Mouse (Mus musculus): ENCODE results near the gene Spef1.

DNA sequence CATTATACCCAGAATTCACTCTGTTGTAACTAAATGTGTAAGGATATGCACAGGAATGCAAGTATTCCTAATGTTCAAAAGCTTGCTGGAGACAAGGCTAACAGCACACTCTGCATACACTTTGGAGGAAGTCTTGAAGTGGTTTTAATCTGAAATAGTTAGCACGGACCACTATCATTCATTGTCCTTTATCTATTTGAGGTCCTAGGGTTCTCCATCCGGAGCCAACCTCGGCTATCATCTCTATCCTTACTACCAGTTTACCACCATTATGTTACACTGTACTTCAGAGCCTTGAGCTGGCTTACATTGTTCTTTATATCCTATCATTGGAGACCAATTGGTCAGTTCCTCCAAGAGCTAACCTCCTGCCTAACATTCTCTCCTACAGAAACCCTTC lies 40.2 kb upstream of the Spef1 start:
- no peak for TF ChIP-seq POLR2A (IDR thresholded peaks at IDR 0.05; ENCODE audit: low read depth, low read length)
- TF ChIP-seq CTCF (IDR thresholded peaks at IDR 0.05; ENCODE audit: extremely low read depth, insufficient read length, insufficient replicate concordance, low read depth, low read length): no peak

Measured in small intestine, adult 2 months (tissue).